Mouse (Mus musculus) spleen, adult 2 months (tissue): ENCODE data around the gene Scnn1a.

Experiments
- CTCF ChIP-seq: fragments of 200-500 bp; IDR thresholded peaks from 2 replicates; pipeline ENCODE4 v1.5.1; 2011; ENCODE audit warnings: mild to moderate bottlenecking, inconsistent platforms; ENCODE audit not compliant: insufficient read depth, insufficient read length, insufficient replicate concordance; ENCODE audit errors: extremely low read depth
- POLR2A ChIP-seq: fragments of 200-500 bp; IDR thresholded peaks from 2 replicates; pipeline ENCODE4 v1.6.1; 2011; ENCODE audit warnings: low read depth, low read length, inconsistent platforms

- TF ChIP-seq CTCF (no peak), POLR2A (no peak)
Measured at GRCm38 (mm10) chr6:125352046-125352384, 31.6 kb downstream of the Scnn1a start.
